Mouse (Mus musculus) right cerebral cortex, postnatal 25 days (tissue): Measurements from ENCODE around the gene Lrpprc.

ENCODE experiments used
- DNase-seq: peaks from one replicate; pipeline ENCODE4 v3.0.0; 2022

The Lrpprc gene

DNA sequence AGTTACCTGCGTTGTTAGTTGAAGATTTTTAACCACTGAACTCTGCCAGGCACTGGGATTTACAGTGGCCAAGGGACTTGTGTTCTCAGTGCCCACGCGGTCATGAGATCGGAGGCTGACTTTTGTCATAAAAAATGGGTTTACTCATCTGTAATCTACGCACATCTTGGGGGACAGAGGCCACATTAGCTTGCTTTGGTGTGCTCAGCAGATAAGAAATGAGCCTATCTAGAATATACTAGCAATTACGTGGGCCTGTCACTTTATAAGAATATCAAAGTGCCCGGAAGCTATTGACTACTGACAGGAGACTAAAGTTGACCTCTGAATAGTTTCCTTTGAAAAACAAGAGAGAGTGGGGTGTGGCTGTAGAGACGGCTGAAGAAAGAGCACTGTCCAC lies 131.6 kb downstream of the Lrpprc start:
- DNase-seq, result no peak

DNA sequence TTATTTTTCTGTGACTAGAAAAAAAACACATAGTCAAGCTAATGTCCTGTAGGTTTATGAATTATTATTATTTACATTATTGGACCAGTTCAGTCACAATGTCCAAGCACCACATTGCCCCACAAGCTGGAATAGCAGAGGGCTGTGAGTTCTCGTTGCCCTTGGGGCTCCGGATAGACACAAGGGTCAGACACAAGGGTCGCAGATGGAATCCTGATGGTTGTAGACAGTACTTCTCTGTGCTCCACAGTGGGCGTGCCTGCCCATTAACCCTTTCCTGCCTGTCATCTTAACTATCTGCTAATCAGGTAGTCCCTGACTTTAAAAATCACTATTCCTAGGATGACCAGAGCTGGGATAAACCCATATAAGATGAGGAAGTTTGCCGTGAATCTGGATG lies 132.4 kb downstream of the Lrpprc start:
- no peak for DNase-seq

DNA sequence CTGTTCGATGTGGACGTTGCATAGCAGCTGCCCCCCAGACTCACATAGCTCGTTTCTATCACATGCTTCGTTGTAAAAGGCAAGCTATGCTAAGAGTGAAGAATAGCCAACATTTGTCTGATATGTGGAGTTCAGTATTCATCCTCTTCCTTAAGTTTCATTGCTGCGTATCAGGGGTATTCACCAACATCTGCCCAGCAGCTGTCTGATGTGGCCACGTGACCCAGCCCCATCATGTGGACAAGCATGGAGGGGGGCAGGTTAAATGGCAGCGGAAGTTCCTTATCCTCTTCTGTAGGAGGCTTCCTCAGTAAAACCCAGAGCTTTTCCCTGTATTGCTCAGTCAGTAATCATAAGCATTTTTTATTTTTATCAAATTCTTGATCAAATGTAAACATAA lies 132.8 kb downstream of the Lrpprc start:
- no peak for DNase-seq

DNA sequence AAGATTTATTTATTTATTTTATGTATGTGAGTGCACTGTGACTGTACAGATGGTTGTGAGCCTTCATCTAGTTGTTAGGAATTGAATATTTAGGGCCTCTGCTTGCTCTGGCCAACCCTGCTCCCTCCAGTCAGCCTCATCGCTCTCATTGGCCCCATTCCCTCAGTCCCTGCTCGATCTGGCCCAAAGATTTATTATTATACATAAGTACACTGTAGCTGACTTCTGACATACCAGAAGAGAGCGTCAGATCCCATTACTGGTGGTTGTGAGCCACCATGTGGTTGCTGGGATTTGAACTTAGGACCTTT lies 133.2 kb downstream of the Lrpprc start:
- no peak for DNase-seq

DNA sequence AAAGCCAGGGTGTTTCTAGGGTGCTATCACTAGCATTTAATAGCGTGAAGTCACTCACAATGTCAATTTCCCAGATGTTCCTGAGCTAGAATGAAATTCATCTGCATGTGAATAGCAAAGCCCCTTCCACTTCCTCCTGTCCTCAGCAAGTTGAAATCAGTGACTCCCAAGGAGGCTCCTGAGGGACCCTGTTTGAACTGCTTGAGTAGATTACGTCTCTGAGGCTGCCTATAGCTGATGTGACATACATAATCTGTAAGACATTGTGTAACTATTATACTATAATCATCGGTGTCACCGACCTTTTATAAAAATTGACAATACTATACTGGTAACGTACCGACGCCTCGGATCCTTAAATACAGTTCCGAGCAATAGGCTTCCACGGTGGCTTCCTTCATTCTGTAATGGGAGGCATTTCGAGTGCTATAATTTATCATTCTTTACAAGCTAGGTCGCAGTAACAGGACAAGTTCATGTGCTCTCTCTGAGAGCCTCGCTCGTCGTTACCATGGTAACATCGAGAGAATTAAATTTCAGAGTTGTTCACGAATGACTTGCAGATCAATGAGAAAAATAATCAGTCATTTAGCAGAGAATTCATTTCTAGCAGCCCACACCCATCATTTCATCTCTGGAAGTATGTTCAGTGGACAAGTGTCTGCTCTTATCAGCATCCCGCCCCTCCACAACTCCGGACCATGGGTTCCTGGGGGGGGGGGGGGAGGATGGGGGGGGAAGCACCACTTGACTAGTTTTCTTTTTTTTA lies 133.8 kb downstream of the Lrpprc start:
- no peak for DNase-seq

DNA sequence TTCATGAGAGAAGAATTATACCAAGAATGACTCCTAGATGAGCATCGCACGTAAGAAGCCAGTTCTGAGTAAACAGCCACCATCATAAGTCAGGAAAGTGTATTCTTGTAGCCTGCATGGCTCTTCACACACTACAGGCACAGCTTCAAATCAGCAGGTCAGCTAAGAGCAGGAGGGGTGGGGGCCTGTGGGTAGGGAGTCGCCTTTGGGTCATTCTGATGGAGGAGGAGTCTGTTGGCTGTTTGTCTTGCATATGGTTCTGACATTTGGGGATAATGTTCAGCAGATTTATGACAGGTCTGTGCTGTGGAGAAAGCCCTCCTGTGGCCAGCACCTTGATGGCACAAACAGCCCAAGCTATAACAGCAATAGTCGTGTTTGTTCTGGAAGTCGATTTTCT lies 134.4 kb downstream of the Lrpprc start:
- no peak for DNase-seq
